13 mouse cellular contexts compared by ENCODE assay signal in genomic region chr9:53775511-53775910, GRCm38 (mm10).
"Had no signal": no experiment of that assay in that cellular context is flagged by ENCODE, and none has a peak within 500 bp of the region (broad histone marks: within the 10 kb centered on the region; RNA-seq: fewer than 3 reads in every experiment).

No protein-coding gene starts in this region.

- H3K9ac ChIP-seq: hindbrain, embryonic 15.5 days; limb, embryonic 15.5 days; liver, embryonic 14.5 days; midbrain, embryonic 12.5 days; neural tube, embryonic 13.5 days; stomach, embryonic 15.5 days had no signal

- H3K36me3 ChIP-seq: hindbrain, embryonic 15.5 days; limb, embryonic 15.5 days; midbrain, embryonic 12.5 days; neural tube, embryonic 13.5 days; stomach, embryonic 15.5 days had no signal

- H3K9me3 ChIP-seq: hindbrain, embryonic 15.5 days; limb, embryonic 15.5 days; midbrain, embryonic 12.5 days; neural tube, embryonic 13.5 days; stomach, embryonic 15.5 days had no signal

- DNase-seq: lung, adult 18-20 months; retina, postnatal 1 day; right cerebral cortex, postnatal 4 days; thymus, adult 2 months; thymus, postnatal 25 days had no signal

- H3K4me3 ChIP-seq: hindbrain, embryonic 15.5 days; left cerebral cortex, adult 2 months; limb, embryonic 15.5 days; midbrain, embryonic 12.5 days; neural tube, embryonic 13.5 days; stomach, embryonic 15.5 days had no signal

- H3K27ac ChIP-seq: hindbrain, embryonic 15.5 days; left cerebral cortex, adult 2 months; limb, embryonic 15.5 days; liver, embryonic 14.5 days; midbrain, embryonic 12.5 days; neural tube, embryonic 13.5 days; stomach, embryonic 15.5 days had no signal

- ATAC-seq: midbrain, embryonic 16.5 days had no signal

- H3K4me2 ChIP-seq: hindbrain, embryonic 15.5 days; limb, embryonic 15.5 days; midbrain, embryonic 12.5 days; neural tube, embryonic 13.5 days; stomach, embryonic 15.5 days had no signal
